Mouse (Mus musculus) heart, postnatal 36 days (tissue): ENCODE results near the gene Traf7. TPM values are rescaled to one million over a fixed set of nuclear protein-coding genes. Genes with fewer than 3 reads are reported as not detected.

Source experiments
- DNase-seq, 2 experiments: peaks; one replicate each; pipeline ENCODE4 v3.0.0; 2021 to 2022
- intact Hi-C: fragments of 180-260 bp; cut with DNase I; formaldehyde crosslinking; loops from one replicate; pipeline ENCODE4 v1.15.1; 2025
- total RNA-seq, 2 experiments: library from RNA; stranded (reverse); gene quantifications; 2 replicates each; pipeline ENCODE4 v1.2.3; 2021

The Traf7 gene
- total RNA-seq, 2 experiments from 2014 or later, result 45.7 to 51.6 TPM

DNA sequence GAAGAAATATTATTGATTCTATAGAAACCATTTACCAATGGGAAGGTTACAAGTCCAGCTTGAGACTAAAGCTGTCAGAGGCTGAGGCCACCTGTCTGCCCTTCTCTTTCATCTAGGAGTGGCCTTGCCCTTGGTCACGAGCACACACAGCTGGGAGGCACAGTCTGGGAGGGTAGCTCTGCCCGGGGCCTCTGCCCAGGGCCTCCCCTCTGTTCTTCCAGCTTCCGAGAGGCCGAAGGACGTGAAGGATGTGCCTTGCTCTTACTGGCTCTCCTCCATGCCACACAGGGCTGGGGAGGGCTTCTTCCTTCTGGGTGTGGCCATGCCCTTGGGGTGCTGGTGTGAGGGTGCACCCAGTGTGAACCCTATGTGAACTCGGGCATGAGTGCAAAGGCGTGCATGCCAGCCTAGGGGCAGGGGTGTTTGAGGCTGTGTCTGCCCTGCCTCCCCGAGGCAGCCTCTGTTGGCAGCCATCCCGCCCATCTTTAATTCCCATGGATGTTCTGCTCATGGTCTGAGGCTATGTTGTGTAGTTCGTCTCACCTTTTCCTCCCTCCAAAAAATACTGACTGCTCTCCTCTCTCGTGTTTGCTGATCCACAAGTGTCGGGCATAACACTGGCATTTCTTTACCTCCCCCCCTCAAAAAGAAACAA lies 19.8 kb downstream of the Traf7 start:
- intact Hi-C loops, result no loop called here
- no peak for DNase-seq

- DNase-seq, result no peak
- intact Hi-C loops, result no loop called here
These were observed 20.5 kb downstream of the Traf7 start for GRCm38 (mm10) chr17:24507129-24507664.

DNA sequence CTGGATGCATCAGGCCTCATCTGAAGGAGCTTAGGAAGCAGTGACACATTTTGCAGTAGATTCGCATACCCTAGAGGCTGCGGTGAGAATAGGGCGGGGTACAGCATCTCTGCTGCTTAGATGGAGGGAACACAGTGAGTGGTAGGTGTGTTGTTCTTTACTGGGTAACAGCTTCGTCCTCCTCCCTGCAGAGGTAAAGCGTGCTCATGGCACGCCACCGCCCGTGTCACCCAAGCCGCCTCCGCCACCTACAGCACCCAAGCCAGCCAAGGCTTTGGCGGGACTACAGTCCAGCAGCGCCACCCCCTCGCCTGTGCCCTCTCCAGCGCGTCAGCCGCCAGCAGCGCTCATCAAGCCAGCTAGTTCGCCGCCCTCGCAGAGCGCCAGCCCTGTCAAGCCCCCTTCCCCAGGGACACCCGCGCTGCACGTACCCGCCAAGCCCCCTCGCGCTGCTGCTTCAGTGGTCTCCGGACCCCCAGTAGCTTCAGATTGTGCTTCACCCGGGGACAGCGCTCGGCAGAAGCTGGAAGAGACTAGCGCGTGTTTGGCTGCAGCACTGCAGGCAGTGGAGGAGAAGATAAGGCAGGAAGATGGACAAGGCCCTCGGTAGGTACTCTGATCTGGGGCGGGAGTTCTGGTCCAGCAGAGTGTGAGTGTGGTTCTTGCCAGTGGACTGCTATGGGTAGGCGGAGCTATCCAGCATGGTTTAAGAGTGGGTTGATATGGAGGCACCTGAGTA lies 21.2 kb downstream of the Traf7 start:
- peak; percentile 24 to 28 for DNase-seq
- intact Hi-C loops, result no loop called here

DNA sequence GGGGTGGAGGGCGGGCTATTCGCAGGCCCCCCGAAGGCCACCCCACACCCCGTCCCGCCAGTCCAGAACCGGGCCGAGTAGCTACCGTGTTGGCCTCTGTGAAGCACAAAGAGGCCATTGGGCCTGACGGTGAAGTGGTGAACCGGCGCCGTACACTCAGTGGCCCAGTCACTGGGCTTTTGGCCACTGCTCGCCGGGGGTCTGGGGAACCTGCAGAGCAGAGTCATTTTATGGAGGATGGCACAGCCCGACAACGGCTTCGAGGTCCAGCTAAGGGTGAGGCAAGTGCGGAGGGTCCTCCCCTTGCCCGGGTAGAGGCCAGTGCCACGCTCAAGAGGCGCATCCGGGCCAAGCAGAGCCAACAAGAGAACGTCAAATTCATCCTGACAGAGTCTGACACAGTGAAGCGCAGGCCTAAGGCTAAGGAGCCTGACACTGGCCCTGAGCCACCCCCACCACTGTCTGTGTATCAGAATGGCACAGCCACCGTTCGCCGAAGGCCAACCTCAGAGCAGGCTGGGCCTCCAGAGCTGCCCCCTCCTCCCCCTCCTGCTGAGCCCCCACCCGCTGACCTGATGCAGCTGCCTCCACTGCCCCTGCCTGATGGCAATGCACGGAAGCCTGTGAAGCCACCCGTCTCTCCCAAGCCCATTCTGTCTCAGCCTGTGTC lies 22.3 kb downstream of the Traf7 start:
- intact Hi-C loops, result no loop called here
- DNase-seq, result no peak

DNA sequence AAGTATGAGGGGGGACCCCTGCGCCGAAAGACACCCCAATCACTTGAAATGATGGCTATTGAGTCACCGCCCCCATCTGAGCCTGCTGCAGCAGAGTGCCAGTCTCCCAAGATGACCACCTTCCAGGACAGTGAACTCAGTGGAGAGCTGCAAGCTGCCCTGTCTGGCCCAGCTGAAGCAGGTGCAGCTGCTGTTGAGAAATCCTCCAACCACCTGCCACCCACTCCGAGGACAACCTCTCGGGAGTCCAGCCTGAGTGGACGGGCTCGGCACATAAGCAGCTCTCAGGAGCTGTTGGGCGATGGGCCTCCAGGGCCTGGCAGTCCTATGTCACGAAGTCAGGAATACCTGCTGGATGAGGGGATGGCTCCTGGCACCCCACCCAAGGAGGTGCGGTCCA lies 23.7 kb downstream of the Traf7 start:
- no peak for DNase-seq
- intact Hi-C loops, result no loop called here

DNA sequence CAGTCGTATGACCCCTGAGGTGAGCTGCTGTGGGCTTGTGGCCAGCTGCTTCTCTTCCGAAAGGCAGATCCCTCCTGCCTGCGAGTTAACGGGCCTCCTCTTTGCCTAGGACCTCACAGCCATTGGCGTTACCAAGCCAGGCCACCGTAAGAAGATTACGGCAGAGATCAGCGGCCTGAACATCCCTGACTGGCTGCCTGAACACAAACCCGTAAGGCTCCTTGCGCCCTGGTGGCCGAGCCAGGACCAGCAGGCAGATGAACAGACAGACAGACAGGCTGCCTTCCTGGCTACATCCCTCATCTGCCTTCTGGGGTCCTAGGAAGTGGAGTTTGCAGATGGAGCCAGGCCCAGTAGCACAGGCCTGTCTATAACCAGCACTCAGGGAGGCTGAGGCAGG lies 25.5 kb downstream of the Traf7 start:
- intact Hi-C loops, result no loop called here
- DNase-seq, result no peak

DNA sequence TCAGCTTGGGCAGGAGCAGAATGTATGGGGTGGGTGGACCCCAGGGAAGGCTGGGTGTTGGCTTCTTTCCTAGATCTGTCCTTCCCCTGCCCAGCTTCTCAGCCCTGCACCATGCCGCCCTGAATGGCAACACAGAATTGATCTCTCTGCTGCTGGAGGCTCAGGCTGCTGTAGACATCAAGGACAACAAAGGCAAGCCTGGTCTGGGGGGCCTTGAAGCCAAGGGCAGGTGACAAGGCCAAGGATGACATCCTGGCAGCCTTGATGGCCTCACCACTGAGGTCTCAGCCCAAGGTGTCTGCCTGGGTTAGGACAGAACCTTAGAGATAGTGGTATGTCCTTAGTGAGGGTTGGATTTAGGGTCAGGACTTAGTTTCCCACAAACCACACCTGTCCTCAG lies 31.7 kb downstream of the Traf7 start:
- DNase-seq, result no peak
- intact Hi-C loops, result no loop called here

DNA sequence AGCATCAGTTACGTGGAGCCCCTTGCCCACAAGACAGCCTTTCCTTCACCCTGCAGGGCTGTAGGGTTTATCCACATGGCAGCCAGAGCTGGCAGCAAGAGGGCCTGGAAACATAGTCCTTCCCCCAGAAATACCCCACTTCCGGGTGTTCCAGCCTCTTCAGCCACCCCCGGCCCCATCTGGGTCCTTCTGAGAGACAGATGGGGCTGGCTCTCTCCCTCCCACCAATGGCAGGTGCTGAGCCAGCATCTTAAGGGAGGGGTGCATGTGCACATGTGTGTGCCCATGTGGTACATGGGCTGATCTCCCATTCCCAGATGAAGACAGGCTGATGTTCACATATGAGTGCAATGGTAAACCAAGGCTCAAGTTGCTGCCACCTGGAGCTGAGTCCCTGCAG lies 32.3 kb downstream of the Traf7 start:
- intact Hi-C loops, result loop anchor here (2.0 kb wide), 2 partner anchors 17 to 43 kb away; no protein-coding TSS in a partner anchor
- no peak for DNase-seq

DNA sequence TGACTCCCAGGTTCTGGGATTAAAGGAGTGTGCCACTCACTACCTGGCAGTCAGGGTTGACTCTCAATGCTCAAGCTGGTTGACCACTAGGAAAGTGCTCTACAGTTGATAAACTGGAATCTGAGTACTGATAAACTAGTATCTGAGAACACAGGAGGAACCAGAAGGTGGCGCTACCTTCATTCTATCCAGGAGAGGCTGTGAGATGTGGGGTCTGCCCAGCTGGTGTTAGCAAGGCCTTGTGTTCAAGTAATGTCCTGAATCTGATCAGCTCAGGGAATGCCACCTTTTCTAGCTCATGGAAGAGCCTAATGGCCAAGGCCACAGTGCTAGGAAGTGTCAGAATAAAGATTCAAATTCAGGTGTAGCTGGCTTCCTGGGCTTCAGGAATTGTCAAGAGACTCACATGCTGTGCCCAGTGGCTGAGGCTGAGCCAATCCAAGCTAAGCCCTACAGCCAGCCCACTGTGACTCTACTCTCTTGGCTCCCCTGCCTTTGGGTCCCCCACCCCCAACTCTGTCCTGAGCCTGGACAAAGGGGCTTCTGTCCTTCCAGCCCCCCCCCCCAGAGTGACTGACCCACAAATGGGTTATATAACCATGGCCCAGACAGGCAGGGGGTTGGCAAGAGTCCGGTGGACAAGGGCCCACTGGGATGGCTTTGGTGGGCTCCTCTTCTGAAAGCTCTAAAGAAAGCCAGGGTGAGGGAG lies 33.0 kb downstream of the Traf7 start:
- intact Hi-C loops, result loop anchor here (2.0 to 5.0 kb wide), 4 partner anchors 18 to 173 kb away; partner anchors contain the start of gene Zfp598
- DNase-seq, result peak; percentile 39 to 57

DNA sequence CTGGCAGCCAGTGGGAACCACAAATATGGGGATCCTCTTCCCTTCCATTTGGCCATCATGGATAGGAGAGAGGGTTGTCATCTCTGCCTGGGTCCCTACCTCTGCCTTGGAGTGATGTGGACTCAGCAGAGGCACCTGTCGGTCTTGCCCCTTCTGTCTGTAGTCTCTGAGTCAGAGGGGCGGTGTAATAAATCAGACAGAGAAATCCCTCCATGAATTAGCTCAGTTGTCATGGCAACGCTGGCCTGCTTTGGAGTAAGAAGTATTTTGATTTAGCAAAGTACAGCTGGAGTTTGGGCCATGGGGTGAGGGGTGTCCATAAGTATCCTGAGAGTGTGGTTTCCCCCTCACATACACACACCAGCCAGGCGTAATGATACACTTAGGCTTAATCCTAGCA lies 37.3 kb downstream of the Traf7 start:
- no peak for DNase-seq
- intact Hi-C loops, result loop anchor here (5.0 kb wide), 2 partner anchors 137 to 177 kb away; partner anchors contain the start of gene Zfp598

GRCm38 (mm10) chr17:24489265-24490030 lies 38.3 kb downstream of the Traf7 start:
- intact Hi-C loops, result loop anchor here (5.0 kb wide), 2 partner anchors 138 to 178 kb away; partner anchors contain the start of gene Zfp598
- no peak for DNase-seq

DNA sequence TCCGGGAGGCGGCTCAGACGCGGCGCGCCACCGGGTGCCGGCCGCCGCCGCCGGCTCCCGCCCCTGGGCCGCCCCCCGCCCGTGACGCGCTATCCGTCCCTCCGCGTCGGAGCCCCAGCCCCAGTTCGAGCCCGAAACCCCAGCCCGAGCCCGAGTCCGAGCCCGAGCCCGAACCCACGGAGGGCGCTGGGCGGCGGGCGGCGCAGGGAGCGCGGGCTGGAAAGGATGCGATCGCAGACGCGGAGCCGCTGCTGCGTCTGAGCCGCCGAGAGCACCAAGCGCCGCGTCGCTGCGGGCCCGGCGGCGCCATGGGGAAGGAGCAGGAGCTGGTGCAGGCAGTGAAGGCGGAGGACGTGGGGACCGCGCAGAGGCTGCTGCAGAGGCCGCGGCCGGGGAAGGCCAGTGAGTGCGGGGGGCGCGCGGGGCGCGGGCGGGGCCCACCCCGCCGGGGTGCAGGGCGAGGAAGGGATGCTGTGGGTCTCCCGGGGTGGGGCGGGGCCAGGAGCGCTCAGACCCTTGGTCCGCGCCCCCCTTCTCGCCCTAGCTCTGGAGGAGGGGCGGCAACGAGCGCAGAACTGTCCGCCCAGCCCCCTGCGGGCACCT lies 39.0 kb downstream of the Traf7 start:
- intact Hi-C loops, result no loop called here

GRCm38 (mm10) chr17:24488186-24488661 lies 39.5 kb downstream of the Traf7 start, which contains the start of gene Caskin1:
Caskin1 (plus strand) TSS chr17:24488601.
- no peak for DNase-seq
- intact Hi-C loops, result no loop called here

More for the DNA sequence above, 39.0 kb downstream of the Traf7 start:
- peak; percentile 32 to 36 for DNase-seq

DNA sequence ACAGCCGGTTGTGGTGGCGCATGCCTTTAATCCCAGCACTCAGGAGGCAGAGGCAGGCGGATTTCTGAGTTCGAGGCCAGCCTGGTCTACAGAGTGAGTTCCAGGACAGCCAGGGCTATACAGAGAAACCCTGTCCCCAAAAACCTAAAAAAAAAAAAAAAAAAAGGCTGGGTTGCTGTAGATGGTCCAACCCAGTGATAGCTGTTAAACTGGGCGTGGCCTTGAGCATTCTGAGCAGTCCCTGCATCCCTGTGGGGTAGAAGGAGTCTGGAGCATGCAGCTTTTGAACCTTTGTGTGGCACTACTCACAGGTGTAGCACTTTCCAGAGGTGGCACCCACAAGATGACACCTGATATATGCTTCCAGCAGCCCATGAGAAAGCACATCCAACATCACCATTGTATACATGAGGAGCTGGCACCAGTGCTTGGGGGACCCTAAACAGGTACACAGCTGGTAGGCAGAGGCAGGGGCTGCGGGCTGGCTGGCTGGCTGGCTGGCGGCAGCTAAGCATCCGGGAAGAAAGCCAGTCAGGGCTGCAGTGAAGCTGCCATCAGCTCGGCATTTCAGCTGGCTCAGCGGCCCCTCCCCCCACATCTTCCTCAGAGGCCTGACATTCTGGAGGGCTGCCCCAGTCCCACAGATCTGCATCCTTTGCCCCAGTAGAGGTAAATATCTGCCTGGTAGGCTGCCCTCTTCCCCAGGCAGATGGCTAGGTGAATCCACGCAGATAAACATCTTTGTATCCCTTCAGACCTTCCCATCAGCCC lies 42.5 kb downstream of the Traf7 start:
- intact Hi-C loops, result no loop called here
- no peak for DNase-seq

GRCm38 (mm10) chr17:24483495-24483894 lies 44.2 kb downstream of the Traf7 start:
- intact Hi-C loops, result no loop called here

DNA sequence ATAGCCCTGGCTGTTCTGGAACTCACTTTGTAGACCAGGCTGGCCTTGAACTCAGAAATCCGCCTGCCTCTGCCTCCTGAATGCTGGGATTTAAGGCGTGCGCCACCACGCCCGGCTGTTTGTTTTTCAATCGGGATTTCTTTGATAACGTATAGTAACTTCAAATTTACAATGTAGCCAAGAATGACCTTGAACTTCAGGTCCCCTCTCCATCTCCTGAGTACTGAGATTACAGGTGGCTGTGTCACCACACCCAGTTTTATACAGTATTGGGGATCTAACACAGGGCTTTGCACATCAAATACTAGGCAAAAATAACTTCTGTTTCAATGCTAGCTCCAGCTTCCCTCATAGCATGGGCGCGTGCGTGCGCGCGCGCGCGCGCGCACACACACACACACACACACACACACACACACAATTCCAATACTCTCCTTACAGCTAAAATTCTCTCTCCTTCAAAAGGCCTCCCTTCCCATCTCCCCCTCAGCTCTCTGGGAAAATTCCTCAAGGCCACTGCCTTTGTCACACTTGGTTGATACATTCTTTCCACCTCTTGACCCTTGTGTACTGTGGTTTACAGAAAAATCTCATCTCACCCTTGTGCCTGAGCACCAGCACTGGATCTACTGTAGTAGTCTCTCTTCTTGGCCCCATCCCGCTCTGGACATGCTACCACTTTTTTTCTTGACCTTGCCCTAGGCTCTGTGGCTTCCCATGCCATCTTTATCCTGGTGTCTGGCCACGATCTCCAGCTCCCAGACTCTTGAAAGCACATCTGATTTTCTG lies 46.5 kb downstream of the Traf7 start:
- intact Hi-C loops, result no loop called here
- DNase-seq, result no peak

More at GRCm38 (mm10) chr17:24483495-24483894, 44.2 kb downstream of the Traf7 start:
- DNase-seq, result no peak

DNA sequence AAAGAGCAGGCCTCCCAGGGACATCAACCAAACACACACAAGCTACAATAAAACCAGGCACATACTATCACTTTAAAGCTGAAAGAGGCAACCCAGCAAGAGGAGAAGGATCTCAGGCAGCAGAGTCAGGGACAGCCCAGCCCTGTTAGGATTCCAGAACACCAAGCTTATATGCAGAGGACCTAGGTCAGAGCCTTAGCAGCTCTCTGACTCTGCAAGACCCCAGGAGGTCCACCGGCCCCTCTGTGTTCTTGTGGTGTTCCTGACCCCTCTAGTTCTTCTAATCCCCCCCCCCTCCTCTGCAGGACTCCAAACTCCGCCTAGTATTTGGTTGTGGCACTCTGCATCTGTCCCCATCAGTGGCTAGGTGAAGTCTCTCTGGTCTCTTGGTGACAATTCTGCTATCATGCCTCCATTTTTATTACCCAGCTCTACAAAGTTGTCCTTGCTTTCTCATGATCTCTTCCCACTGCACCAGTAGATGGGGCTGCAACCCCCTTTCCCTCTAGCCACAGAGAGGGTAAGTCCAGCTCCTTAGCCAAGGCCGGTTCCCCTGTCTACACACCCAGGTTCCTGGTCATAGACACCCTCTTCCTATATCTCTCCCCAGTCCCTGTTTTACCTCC lies 47.4 kb downstream of the Traf7 start:
- no peak for DNase-seq
- intact Hi-C loops, result loop anchor here (1.0 kb wide), 1 partner anchor 41 kb away; no protein-coding TSS in a partner anchor
